Mouse (Mus musculus): ENCODE measurements around the gene Gzmm. TPM values are rescaled to one million over a fixed set of nuclear protein-coding genes. Genes with fewer than 3 reads are reported as not detected.
A peak's percentile ranks its signal among the peaks of the same experiment; 100 is the strongest.

The Gzmm gene
- polyA plus RNA-seq (2015; fragmentation: Nextera tagmentation; extraction: Ambion mirVana) = 2.0 and 2.3 TPM in 2 replicates

- Histone ChIP-seq H3K4me2 (replicated peaks) (no peak within 1 kb of the TSS), H3K27me3 (no peaks in the 10 kb centered on the region), H3K27ac (replicated peaks) (no peak within 1 kb of the TSS), H3K4me3 (no peak within 1 kb of the TSS), H3K36me3 (peaks cover 57% of the 10 kb centered on the region), H3K4me1 (peaks cover 6% of the 10 kb centered on the region), H3K9me3 (no peaks in the 10 kb centered on the region), H3K9ac (replicated peaks) (no peak within 1 kb of the TSS)
- no peak for ATAC-seq (replicated peaks)
- 77% methylated on average over 4 of the region's 4 CpGs for WGBS
Observed at GRCm38 (mm10) chr10:79688720-79689119, at the start of gene Gzmm. Gene Gzmm (plus strand): TSS chr10:79689020.

GRCm38 (mm10) chr10:79645711-79646110 lies 43.1 kb upstream of the Gzmm start, which contains the start of gene Odf3l2:
Gene Odf3l2 (minus strand): TSS chr10:79645738.
- Histone ChIP-seq H3K36me3 (no peaks in the 10 kb centered on the region), H3K4me1 (no peaks in the 10 kb centered on the region), H3K4me3 (no peak within 1 kb of the TSS), H3K27me3 (no peaks in the 10 kb centered on the region), H3K9ac (replicated peaks) (no peak within 1 kb of the TSS), H3K4me2 (replicated peaks) (no peak within 1 kb of the TSS), H3K9me3 (no peaks in the 10 kb centered on the region), H3K27ac (replicated peaks) (no peak within 1 kb of the TSS)
- no peak for ATAC-seq (replicated peaks)
- WGBS = 80% methylated on average over 8 of the region's 8 CpGs

- Histone ChIP-seq H3K27me3 (no peaks in the 10 kb centered on the region), H3K4me3 (no peak overlapping the region), H3K27ac (replicated peaks) (no peak overlapping the region), H3K36me3 (no peaks in the 10 kb centered on the region), H3K4me1 (no peaks in the 10 kb centered on the region), H3K9me3 (no peaks in the 10 kb centered on the region), H3K4me2 (replicated peaks) (no peak overlapping the region), H3K9ac (replicated peaks) (no peak overlapping the region)
- ATAC-seq (replicated peaks) = peak; percentile 58
- WGBS = 32% methylated on average over 7 of the region's 7 CpGs
Observed at GRCm38 (mm10) chr10:79649070-79649751, 39.6 kb upstream of the Gzmm start.

GRCm38 (mm10) chr10:79652789-79653188 lies 36.0 kb upstream of the Gzmm start:
- H3K9me3 ChIP-seq = no peaks in the 10 kb centered on the region
- no peak overlapping the region for H3K27ac ChIP-seq (replicated peaks)
- no peaks in the 10 kb centered on the region for H3K36me3 ChIP-seq
- 84% methylated on average over 7 of the region's 7 CpGs for WGBS
- H3K9ac ChIP-seq (replicated peaks) = no peak overlapping the region
- no peaks in the 10 kb centered on the region; the same call in none of the 2 replicates for H3K4me1 ChIP-seq
- H3K4me3 ChIP-seq = no peak overlapping the region
- H3K27me3 ChIP-seq = no peaks in the 10 kb centered on the region
- ATAC-seq (replicated peaks) = no peak
- H3K4me2 ChIP-seq (replicated peaks) = no peak overlapping the region

GRCm38 (mm10) chr10:79654946-79655395 lies 33.8 kb upstream of the Gzmm start:
- no peaks in the 10 kb centered on the region for H3K9me3 ChIP-seq
- WGBS = 21% methylated on average over 1 of the region's 1 CpGs
- no peak overlapping the region for H3K4me2 ChIP-seq (replicated peaks)
- no peak overlapping the region for H3K9ac ChIP-seq (replicated peaks)
- H3K4me1 ChIP-seq = no peaks in the 10 kb centered on the region; the same call in none of the 2 replicates
- H3K36me3 ChIP-seq = no peaks in the 10 kb centered on the region
- H3K27me3 ChIP-seq = no peaks in the 10 kb centered on the region
- no peak overlapping the region for H3K4me3 ChIP-seq
- peak overlapping the region; percentile 62 for H3K27ac ChIP-seq (replicated peaks)
- peak; percentile 85 for ATAC-seq (replicated peaks)

- H3K4me2 ChIP-seq (replicated peaks) = no peak overlapping the region
- no peak overlapping the region for H3K9ac ChIP-seq (replicated peaks)
- no peak overlapping the region for H3K27ac ChIP-seq (replicated peaks)
- ATAC-seq (replicated peaks) = no peak
- H3K4me1 ChIP-seq = no peaks in the 10 kb centered on the region; the same call in none of the 2 replicates
- H3K9me3 ChIP-seq = no peaks in the 10 kb centered on the region
- H3K36me3 ChIP-seq = no peaks in the 10 kb centered on the region
- WGBS = 24% methylated on average over 4 of the region's 4 CpGs
- H3K27me3 ChIP-seq = no peaks in the 10 kb centered on the region
- H3K4me3 ChIP-seq = no peak overlapping the region
Observed at GRCm38 (mm10) chr10:79658829-79659228, 30.0 kb upstream of the Gzmm start.

GRCm38 (mm10) chr10:79660298-79660697 lies 28.5 kb upstream of the Gzmm start:
- 62% methylated on average over 2 of the region's 2 CpGs for WGBS
- H3K9me3 ChIP-seq = no peaks in the 10 kb centered on the region
- ATAC-seq (replicated peaks) = no peak
- no peaks in the 10 kb centered on the region for H3K27me3 ChIP-seq
- H3K27ac ChIP-seq (replicated peaks) = no peak overlapping the region
- no peak overlapping the region for H3K9ac ChIP-seq (replicated peaks)
- H3K36me3 ChIP-seq = no peaks in the 10 kb centered on the region
- H3K4me3 ChIP-seq = no peak overlapping the region
- no peaks in the 10 kb centered on the region; the same call in 1 of the 2 replicates for H3K4me1 ChIP-seq
- H3K4me2 ChIP-seq (replicated peaks) = no peak overlapping the region

- no peak overlapping the region for H3K4me3 ChIP-seq
- no peak overlapping the region for H3K9ac ChIP-seq (replicated peaks)
- H3K36me3 ChIP-seq = no peaks in the 10 kb centered on the region
- H3K27me3 ChIP-seq = no peaks in the 10 kb centered on the region
- ATAC-seq (replicated peaks) = no peak
- 71% methylated on average over 3 of the region's 3 CpGs for WGBS
- H3K27ac ChIP-seq (replicated peaks) = no peak overlapping the region
- no peak overlapping the region for H3K4me2 ChIP-seq (replicated peaks)
- no peaks in the 10 kb centered on the region for H3K9me3 ChIP-seq
- H3K4me1 ChIP-seq = no peaks in the 10 kb centered on the region
Observed at GRCm38 (mm10) chr10:79661861-79662260, 27.0 kb upstream of the Gzmm start.

GRCm38 (mm10) chr10:79664131-79664665 lies 24.6 kb upstream of the Gzmm start, which contains the start of gene Madcam1:
Gene Madcam1 (plus strand): TSS chr10:79664559.
- Histone ChIP-seq H3K27ac (replicated peaks) (no peak within 1 kb of the TSS), H3K27me3 (no peaks in the 10 kb centered on the region), H3K4me1 (peaks cover 8% of the 10 kb centered on the region), H3K9me3 (no peaks in the 10 kb centered on the region), H3K9ac (replicated peaks) (no peak within 1 kb of the TSS), H3K36me3 (no peaks in the 10 kb centered on the region), H3K4me2 (replicated peaks) (no peak within 1 kb of the TSS), H3K4me3 (no peak within 1 kb of the TSS)
- WGBS = 12% methylated on average over 13 of the region's 13 CpGs
- no peak for ATAC-seq (replicated peaks)

GRCm38 (mm10) chr10:79665051-79665450 lies 23.8 kb upstream of the Gzmm start:
- Histone ChIP-seq H3K9ac (replicated peaks) (no peak overlapping the region), H3K4me2 (replicated peaks) (no peak overlapping the region), H3K27ac (replicated peaks) (no peak overlapping the region), H3K27me3 (no peaks in the 10 kb centered on the region), H3K4me3 (no peak overlapping the region), H3K4me1 (peaks cover 9% of the 10 kb centered on the region), H3K36me3 (no peaks in the 10 kb centered on the region), H3K9me3 (no peaks in the 10 kb centered on the region)
- ATAC-seq (replicated peaks) = no peak
- WGBS = 84% methylated on average over 8 of the region's 8 CpGs

- WGBS = 72% methylated on average over 9 of the region's 9 CpGs
- no peak for ATAC-seq (replicated peaks)
Observed at GRCm38 (mm10) chr10:79666493-79666892, 22.3 kb upstream of the Gzmm start.

GRCm38 (mm10) chr10:79668076-79668475 lies 20.7 kb upstream of the Gzmm start:
- H3K9ac ChIP-seq (replicated peaks) = no peak overlapping the region; the same call in 1 of the 2 replicates
- no peaks in the 10 kb centered on the region for H3K27me3 ChIP-seq
- 84% methylated on average over 5 of the region's 5 CpGs for WGBS
- H3K4me3 ChIP-seq = peak overlapping the region; percentile 92; the same call in 1 of the 2 replicates
- peaks cover 21% of the 10 kb centered on the region for H3K4me1 ChIP-seq
- H3K9me3 ChIP-seq = no peaks in the 10 kb centered on the region
- H3K27ac ChIP-seq (replicated peaks) = peak overlapping the region; percentile 94
- peak overlapping the region; percentile 79; the same call in 1 of the 2 replicates for H3K4me2 ChIP-seq (replicated peaks)
- no peaks in the 10 kb centered on the region for H3K36me3 ChIP-seq
- no peak for ATAC-seq (replicated peaks)

More at GRCm38 (mm10) chr10:79666493-79666892, 22.3 kb upstream of the Gzmm start:
- Histone ChIP-seq H3K4me2 (replicated peaks) (no peak overlapping the region), H3K9ac (replicated peaks) (no peak overlapping the region), H3K4me1 (peaks cover 21% of the 10 kb centered on the region), H3K36me3 (no peaks in the 10 kb centered on the region), H3K27ac (replicated peaks) (no peak overlapping the region), H3K4me3 (no peak overlapping the region), H3K27me3 (no peaks in the 10 kb centered on the region), H3K9me3 (no peaks in the 10 kb centered on the region)
